Mouse (Mus musculus): ENCODE measurements around the gene Ano6.

DNA sequence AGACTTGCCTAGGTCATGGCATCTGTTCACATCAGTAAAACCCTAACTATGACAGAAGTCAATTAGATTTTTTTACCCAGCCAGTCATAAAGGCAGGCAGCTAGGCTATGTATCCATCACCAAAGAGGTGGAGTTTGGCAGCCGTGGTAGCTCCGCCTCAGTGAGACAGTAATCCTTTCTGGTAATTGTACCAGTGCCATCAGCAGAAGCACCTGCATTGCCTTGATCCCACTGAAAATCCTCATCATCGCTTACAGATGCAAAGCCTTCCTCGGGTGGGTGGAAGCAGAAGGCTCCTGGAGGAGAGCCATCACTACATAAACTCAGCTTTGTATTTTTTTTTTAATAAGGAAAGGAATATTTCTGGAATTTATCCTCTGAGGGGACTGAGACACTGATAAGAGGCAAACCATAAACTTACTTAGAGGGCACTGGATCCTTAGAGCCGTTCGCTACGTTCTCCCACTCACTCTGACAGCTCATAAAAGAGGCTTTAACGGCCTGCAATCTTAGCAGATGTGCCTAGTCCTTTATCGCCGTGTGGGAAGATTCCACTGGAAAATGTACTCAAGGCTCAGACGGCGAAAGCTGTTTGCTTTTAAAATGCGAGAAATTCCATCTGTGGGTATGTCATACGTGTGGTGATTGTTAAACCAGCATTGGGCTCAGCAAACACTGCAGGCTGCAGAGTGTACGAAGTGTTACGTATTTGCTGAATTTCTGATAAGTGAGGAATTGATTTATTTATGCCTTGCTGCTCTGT, 140.6 kb downstream of the Ano6 start:
- TF ChIP-seq CTCF (IDR thresholded peaks at IDR 0.05; ENCODE audit: control insufficient read depth, insufficient read depth, insufficient replicate concordance, low read depth, low read length) = no peak
- TF ChIP-seq POLR2A (IDR thresholded peaks at IDR 0.05; ENCODE audit: control insufficient read depth, low read depth, low read length) = no peak

Data from testis, adult 2 months (tissue).